Mouse (Mus musculus) layer of hippocampus, adult 2 months (tissue): ENCODE results near the gene Atg16l2. TPM values are rescaled to one million over a fixed set of nuclear protein-coding genes. Genes with fewer than 3 reads are reported as not detected.
A peak's percentile ranks its signal among the peaks of the same experiment; 100 is the strongest.

Experiments used
- DNase-seq, 2 experiments: peaks; one replicate each; pipeline ENCODE4 v3.0.0; 2022; ENCODE audit warnings: low spot score in 2 of 2
- H3K27ac ChIP-seq: fragments of 200-600 bp; 2 replicates; pipeline ENCODE4 v1.8.1; 2022
- H3K4me3 ChIP-seq: fragments of 200-600 bp; 2 replicates; pipeline ENCODE4 v1.8.1; 2022; ENCODE audit warnings: mild to moderate bottlenecking
- CTCF ChIP-seq: fragments of 200-600 bp; conservative IDR thresholded peaks from 2 replicates; pipeline ENCODE4 v1.8.1; 2022; ENCODE audit warnings: antibody characterized with exemption, mild to moderate bottlenecking, moderate library complexity
- total RNA-seq, 2 experiments: library from RNA; stranded (reverse); gene quantifications; 2 replicates each; pipeline ENCODE4 v1.2.3; 2021

Atg16l2 gene
- total RNA-seq, 2 experiments from 2014 or later = 37.9 to 47.8 TPM

DNA sequence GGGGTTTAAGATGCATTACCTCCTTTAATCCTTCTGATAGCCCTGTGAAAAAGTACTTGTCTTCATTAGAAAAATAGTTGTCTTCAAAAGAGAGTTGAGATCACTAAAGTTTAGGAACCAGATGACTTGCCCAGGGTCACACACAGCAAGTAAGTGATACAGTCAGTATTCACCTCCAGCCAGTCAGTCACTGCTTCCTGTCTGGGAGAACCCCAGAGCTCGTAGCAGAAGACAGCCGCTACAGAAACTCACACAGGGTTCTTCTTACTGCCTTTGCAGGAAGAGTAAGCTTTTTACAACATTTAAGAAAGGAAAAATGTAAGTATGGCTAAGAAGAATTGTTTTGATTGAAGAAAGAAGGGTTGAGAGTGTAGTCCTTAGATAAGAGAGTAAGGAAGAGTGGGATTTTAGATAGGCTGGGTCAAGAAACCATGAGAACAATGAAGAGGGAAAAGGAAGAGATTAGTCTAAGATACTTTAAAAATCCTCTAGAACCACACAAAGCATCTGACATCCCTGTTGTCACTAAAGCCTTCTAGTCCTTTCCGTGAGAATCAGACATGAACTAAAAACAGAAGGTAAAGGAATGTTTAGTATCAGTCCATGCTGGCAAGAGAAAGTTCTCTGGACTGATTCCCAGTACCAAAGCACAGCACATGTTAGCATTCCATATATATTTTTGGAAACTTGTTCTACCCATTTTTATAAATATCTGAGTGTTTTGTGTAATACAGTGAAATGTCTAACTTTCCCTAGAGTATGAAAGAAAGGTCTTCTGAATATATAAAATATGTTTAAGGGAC, 34.4 kb downstream of the Atg16l2 start:
- no peak for TF ChIP-seq CTCF
- DNase-seq = peak in 1 of 2 experiments; percentile 36
- Histone ChIP-seq H3K27ac (peak overlapping the region; percentile 71), H3K4me3 (no peak overlapping the region)

DNA sequence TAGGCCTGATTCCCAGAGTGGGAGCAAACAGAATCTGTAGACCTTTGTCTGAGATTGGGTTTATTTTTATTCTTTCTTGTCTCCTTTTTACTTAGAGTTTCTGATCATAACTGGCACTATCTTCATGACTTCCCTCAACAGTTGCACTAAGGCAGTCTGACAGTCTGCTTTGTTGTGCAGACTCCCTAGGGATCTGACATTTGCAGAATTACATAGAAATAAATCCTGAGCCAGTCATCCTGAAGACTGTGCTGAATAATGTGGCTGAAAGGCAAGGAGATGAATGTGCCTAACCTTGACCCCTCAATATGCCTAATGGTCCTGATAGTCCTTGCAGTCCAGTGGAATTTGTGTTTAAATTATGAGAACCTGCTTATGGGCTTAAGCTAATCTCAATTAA, 38.5 kb downstream of the Atg16l2 start:
- no peak for DNase-seq
- Histone ChIP-seq H3K27ac (no peak overlapping the region), H3K4me3 (no peak overlapping the region)
- TF ChIP-seq CTCF = no peak

DNA sequence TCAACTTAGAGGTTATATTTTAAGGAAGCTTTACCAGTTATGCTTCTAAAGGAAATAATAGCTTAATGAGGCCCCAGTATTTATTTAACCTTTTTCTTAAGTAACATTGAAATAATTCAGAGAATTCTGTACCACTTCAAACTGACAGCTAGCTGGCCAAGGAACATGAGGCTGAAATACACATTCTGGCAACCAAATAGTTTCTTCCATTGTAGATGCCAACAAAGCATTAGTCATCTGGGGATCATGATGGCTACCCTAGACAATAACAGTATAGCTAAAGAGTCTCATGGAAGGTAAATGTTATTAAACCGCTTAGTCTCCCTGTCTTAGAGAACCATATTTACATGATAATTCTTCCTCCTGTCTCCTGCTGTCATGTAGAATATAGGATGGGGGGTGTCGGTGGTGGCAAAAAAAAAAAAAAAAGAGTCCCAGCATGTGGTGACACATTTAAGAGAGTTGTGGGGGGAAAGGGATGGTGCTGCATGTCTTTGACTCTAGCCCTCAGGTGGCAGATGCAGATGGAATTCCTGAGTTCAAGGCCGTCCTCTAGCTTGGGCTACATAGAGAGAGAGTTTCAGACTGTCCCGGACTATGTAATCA, 40.0 kb downstream of the Atg16l2 start:
- H3K4me3 ChIP-seq = no peak overlapping the region
- no peak for TF ChIP-seq CTCF
- H3K27ac ChIP-seq = no peak overlapping the region
- no peak for DNase-seq

DNA sequence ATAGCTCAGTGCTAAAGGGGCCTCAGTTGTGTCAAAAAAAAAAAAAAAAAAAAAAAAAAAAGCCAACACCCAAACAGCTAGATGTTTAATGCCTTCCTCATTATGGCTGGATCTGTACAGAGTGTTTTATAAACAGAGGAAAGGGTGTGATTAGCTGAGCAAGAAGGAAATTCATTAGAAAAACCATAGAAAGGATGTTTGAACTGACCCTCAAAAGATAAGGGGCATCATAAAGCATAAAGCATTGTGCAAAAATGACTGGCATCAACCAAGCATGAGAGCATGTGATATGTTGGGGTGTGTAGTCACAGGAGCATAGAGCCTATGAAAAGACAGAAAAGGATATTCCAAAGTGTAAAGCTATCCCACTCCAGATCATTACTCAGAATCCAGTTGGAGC, 43.6 kb downstream of the Atg16l2 start:
- no peak for TF ChIP-seq CTCF
- Histone ChIP-seq H3K4me3 (no peak overlapping the region), H3K27ac (no peak overlapping the region)

DNA sequence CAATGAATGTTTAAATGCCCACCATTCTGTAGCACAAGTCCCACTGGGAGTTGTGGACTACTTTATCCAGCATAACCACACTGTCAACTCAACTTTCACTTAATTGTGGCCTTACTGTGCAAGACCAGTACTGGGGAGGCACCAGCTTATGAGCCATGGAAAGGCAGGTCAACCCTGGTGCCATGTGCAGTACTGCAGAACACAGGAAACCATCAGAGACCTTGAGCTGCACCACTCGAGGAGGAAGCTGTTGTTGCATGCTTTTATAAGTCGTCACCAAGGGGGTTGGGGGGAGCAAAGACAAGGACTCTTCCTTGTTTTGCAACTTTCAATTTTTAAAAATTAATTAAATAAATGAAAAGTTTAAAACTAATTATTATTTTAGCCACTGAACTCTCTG, 49.0 kb downstream of the Atg16l2 start:
- H3K27ac ChIP-seq = no peak overlapping the region
- DNase-seq = no peak
- no peak overlapping the region for H3K4me3 ChIP-seq
- no peak for TF ChIP-seq CTCF

More for the DNA sequence above, 43.6 kb downstream of the Atg16l2 start:
- no peak for DNase-seq

DNA sequence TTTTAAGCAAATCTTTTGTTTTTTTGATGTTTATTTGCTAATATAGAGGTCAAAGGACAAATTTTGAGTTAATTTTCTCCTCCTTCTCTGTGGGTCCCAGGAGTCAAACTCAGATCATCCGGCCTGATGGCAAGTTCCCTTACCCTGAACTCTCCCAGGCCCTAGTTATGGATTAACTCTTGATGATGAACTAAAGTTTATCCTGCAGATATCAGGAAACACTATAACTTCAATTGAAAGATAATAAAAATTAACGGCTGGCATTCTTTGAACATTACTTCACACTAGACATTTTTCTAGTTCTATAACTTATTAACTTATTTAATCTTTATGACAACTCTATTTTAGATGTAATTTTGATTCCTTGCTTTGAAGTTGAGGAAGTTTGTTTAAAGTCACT, 52.9 kb downstream of the Atg16l2 start:
- H3K27ac ChIP-seq = no peak overlapping the region
- no peak overlapping the region for H3K4me3 ChIP-seq
- no peak for TF ChIP-seq CTCF
- DNase-seq = no peak

DNA sequence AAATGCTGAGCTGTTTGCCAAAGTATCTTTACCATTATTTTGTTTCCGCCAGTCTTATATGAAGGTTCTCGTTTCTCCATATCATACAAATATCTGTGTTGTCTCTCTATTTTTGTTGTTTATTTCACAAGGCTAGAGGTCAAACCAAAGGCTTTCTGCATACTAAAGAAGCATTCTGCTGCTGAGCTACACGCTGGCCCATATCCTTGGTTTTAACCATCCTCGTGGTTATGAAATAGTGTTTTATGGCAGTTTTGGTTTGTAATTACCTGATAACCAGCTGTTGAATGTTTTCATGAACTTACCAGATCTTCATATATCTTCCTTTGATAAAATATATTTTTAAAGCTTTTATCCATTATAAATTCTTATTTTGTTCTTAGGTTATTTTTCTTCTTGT, 53.3 kb downstream of the Atg16l2 start:
- no peak overlapping the region for H3K27ac ChIP-seq
- no peak for TF ChIP-seq CTCF
- no peak overlapping the region for H3K4me3 ChIP-seq
- DNase-seq = no peak

DNA sequence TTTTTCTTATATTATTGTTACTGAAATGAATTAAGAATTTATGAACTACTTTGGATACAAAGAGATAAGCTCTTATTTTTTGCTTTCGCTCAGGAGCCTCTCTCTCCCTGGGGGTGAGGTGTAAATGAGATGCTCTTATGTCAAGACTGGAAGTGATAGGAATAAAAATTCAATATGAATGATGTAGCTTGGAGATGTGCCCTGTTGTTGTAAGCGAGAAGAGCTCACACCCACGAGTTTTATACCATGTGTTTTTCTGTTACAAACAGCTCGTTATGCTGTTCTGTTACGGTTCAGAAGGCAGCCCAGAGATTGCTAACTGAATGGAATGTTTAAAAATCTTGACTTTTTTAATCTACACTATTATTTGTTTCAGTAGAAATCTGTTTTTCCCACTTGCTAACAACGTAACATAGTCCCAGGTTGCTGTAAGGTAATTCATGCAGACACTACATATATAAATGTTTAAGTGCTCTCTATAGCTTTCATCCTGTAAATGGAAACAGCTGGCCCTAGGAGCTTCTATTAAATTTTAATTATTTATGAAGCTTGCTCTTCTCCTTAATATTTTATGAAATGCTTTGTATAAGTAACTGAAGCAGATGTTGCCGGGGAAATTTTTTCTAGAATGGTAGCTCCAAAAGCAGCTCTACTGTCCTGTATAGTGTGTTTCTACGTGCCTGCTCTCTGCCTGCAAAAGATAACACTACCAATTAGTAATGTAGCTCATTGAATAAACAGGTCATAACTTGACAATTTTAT, 65.2 kb downstream of the Atg16l2 start:
- Histone ChIP-seq H3K27ac (no peak overlapping the region), H3K4me3 (no peak overlapping the region)
- peak; percentile 29 to 53 for DNase-seq
- no peak for TF ChIP-seq CTCF

DNA sequence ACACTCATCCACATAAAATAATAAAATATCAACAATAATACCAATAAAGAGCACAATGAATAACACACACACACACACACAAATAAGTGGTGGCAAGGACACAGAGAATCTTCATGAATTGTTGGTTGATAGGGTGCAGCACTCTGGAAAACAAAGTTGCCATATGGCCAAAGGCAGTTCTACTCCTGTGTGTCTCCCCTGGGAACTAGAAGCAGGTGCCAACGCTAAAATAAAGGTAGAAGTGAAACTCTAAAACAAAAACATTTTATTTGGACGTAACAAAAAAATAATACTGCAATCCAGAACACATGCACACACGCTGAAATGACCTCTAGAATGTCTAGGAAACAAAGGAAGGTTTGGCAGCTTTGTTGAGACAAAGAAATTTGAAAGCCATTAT, 69.3 kb downstream of the Atg16l2 start:
- no peak for TF ChIP-seq CTCF
- peak overlapping the region; percentile 82 for H3K27ac ChIP-seq

DNA sequence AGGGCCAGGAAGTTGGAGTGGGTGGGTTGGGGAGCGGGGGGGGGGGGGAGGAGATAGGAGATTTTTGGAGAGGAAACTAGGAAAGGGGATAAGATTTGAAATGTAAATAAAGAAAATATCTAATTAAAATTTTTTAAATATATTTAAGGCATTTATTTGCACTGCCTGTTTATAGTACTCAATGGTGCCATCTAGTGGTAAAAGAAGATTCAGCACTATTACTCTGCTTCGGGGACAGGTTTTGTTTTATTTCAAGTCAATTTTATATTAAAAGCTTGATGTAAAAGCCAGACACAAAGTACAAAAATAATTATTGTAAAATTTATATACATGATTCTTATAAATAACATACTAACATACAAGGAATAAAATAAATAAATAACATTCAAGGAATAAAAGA, 70.6 kb downstream of the Atg16l2 start:
- H3K4me3 ChIP-seq = no peak overlapping the region
- peak; percentile 84 for TF ChIP-seq CTCF
- H3K27ac ChIP-seq = no peak overlapping the region
- DNase-seq = peak; percentile 29 to 46

More for the DNA sequence above, 69.3 kb downstream of the Atg16l2 start:
- DNase-seq = no peak
- H3K4me3 ChIP-seq = no peak overlapping the region

DNA sequence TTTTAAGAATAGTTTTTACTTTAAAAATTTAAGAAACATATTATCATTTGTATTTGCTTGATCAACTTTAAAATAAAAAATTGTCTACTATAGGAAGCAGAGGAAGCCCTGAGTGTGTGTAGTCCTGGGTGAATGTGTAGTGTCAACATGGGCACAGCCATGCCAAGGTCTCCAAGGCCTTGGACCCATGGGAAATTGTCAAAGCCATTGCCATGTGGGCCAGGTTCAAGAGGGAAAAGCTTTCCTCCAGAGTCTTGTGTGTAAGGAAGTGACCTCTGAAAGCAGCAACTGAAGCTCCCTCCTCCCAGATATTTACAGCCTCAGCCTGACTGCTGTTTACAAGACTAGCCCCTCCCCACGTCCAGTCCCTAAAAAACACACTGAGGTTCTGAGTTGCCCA, 72.7 kb downstream of the Atg16l2 start:
- Histone ChIP-seq H3K4me3 (no peak overlapping the region), H3K27ac (no peak overlapping the region)
- DNase-seq = no peak
- no peak for TF ChIP-seq CTCF

DNA sequence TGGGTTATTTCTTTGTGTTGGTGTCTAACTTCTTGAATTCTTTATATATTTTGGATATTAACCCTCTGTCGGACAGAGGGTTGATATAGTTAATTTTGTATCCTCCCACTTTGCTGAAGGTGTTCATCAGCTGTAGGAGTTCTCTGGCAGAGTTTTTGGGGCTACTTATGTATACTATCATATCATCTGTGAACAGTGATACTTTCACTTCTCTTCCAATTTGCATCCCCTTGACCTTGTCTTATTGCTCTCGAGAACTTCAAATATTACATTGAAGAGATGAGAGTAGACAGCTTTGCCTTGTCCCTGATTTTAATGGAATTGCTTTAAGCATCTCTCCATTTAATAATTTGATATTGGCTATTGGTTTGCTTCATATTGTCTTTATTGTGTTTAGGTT, 78.5 kb downstream of the Atg16l2 start:
- DNase-seq = no peak
- Histone ChIP-seq H3K4me3 (no peak overlapping the region), H3K27ac (no peak overlapping the region)
- no peak for TF ChIP-seq CTCF

DNA sequence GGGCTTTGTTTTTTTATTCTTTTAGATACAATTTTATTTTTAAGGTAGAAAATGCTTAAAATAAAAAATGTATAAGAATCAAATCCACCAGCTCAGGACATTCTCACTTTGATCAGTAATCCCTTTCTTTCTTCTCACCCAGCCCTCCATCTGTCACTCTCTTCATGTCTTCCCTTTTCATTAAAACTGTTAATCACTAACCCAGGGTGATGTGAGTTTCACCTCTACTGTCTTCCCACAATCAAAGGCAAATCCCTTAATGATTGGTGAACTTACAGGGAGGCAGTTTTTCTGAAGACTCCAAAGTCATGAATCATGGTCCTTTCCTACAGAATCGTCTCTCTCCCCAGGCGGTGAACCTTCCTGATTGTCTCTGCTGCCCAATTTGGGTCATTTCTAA, 85.3 kb downstream of the Atg16l2 start:
- no peak overlapping the region for H3K4me3 ChIP-seq
- no peak for TF ChIP-seq CTCF
- DNase-seq = no peak
- no peak overlapping the region for H3K27ac ChIP-seq
